Mouse (Mus musculus): Measurements from ENCODE around the gene Pank2.
"Not testable (repeated sequence)": the region's sequence is repeated elsewhere in the genome, so short reads cannot be mapped to it uniquely, and the experiment has no call there.

Gene Pank2

GRCm38 (mm10) chr2:131260544-131261307, 1.6 kb upstream of the Pank2 start:
- no peak for DNase-seq (ENCODE audit: low read depth, low spot score)

- DNase-seq (ENCODE audit: low read depth, low spot score): no peak
Measured at GRCm38 (mm10) chr2:131261481-131262212, 648 bp upstream of the Pank2 start.

- DNase-seq (ENCODE audit: low read depth, low spot score): peak; percentile 59
Measured at GRCm38 (mm10) chr2:131262680-131263670, 680 bp downstream of the Pank2 start.

- DNase-seq (ENCODE audit: low read depth, low spot score): no peak
Measured at GRCm38 (mm10) chr2:131264027-131264426, 1.7 kb downstream of the Pank2 start.

GRCm38 (mm10) chr2:131265056-131265455, 2.8 kb downstream of the Pank2 start:
- DNase-seq (ENCODE audit: low read depth, low spot score): no peak

- DNase-seq (ENCODE audit: low read depth, low spot score): no peak
Measured at GRCm38 (mm10) chr2:131275493-131275892, 13.2 kb downstream of the Pank2 start.

- DNase-seq (ENCODE audit: low read depth, low spot score): no peak
Measured at GRCm38 (mm10) chr2:131276722-131277121, 14.4 kb downstream of the Pank2 start.

- DNase-seq (ENCODE audit: low read depth, low spot score): no peak
Measured at GRCm38 (mm10) chr2:131281596-131281995, 19.3 kb downstream of the Pank2 start.

GRCm38 (mm10) chr2:131286276-131286675, 24.0 kb downstream of the Pank2 start:
- DNase-seq (ENCODE audit: low read depth, low spot score): no peak

- DNase-seq (ENCODE audit: low read depth, low spot score): no peak
Measured at GRCm38 (mm10) chr2:131290669-131291068, 28.4 kb downstream of the Pank2 start.

- DNase-seq (ENCODE audit: low read depth, low spot score): no peak
Measured at GRCm38 (mm10) chr2:131296746-131297261, 34.5 kb downstream of the Pank2 start.

GRCm38 (mm10) chr2:131298674-131299073, 36.4 kb downstream of the Pank2 start:
- DNase-seq (ENCODE audit: low read depth, low spot score): not testable (repeated sequence)

- no peak for DNase-seq (ENCODE audit: low read depth, low spot score)
Measured at GRCm38 (mm10) chr2:131300485-131300884, 38.2 kb downstream of the Pank2 start.

GRCm38 (mm10) chr2:131301635-131302034, 39.3 kb downstream of the Pank2 start:
- DNase-seq (ENCODE audit: low read depth, low spot score): no peak

- no peak for DNase-seq (ENCODE audit: low read depth, low spot score)
Measured at GRCm38 (mm10) chr2:131304497-131304896, 42.2 kb downstream of the Pank2 start.

- DNase-seq (ENCODE audit: low read depth, low spot score): not testable (repeated sequence)
Measured at GRCm38 (mm10) chr2:131305226-131305625, 42.9 kb downstream of the Pank2 start.

GRCm38 (mm10) chr2:131307391-131307790, 45.1 kb downstream of the Pank2 start:
- DNase-seq (ENCODE audit: low read depth, low spot score): no peak

- no peak for DNase-seq (ENCODE audit: low read depth, low spot score)
Measured at GRCm38 (mm10) chr2:131307822-131308221, 45.5 kb downstream of the Pank2 start.

- DNase-seq (ENCODE audit: low read depth, low spot score): no peak
Measured at GRCm38 (mm10) chr2:131309296-131309695, 47.0 kb downstream of the Pank2 start.

- DNase-seq (ENCODE audit: low read depth, low spot score): no peak
Measured at GRCm38 (mm10) chr2:131316167-131316566, 53.9 kb downstream of the Pank2 start.

- DNase-seq (ENCODE audit: low read depth, low spot score): no peak
Measured at GRCm38 (mm10) chr2:131319401-131319800, 57.1 kb downstream of the Pank2 start.

Data from mesoderm, embryonic 11.5 days (tissue).